Mouse (Mus musculus) midbrain, embryonic 15.5 days (tissue): ENCODE measurements around the gene Fgfr2. TPM values are rescaled to one million over a fixed set of nuclear protein-coding genes. Genes with fewer than 3 reads are reported as not detected.
"Not testable (repeated sequence)": the region's sequence is repeated elsewhere in the genome, so short reads cannot be mapped to it uniquely, and the experiment has no call there.

Experiments used
- ATAC-seq: fragments of 200-750 bp; cut with Nextera tagmentation; replicated peaks from 2 replicates; pipeline ENCODE4 v1.8.0; 2017; ENCODE audit warnings: moderate TSS enrichment
- H3K27ac ChIP-seq: fragments of 300-500 bp; sonication (generic); 2 replicates; pipeline ENCODE4 v1.5.1; 2015; ENCODE audit warnings: mild to moderate bottlenecking, inconsistent platforms
- H3K27me3 ChIP-seq: fragments of 300-500 bp; sonication (generic); replicated peaks from 2 replicates; pipeline ENCODE4 v1.6.1; 2015; ENCODE audit warnings: inconsistent platforms
- H3K36me3 ChIP-seq: fragments of 300-500 bp; sonication (generic); replicated peaks from 2 replicates; pipeline ENCODE4 v1.6.1; 2015; ENCODE audit warnings: inconsistent platforms
- H3K4me1 ChIP-seq: fragments of 300-500 bp; sonication (generic); 2 replicates; pipeline ENCODE4 v1.6.1; 2015; ENCODE audit warnings: inconsistent platforms
- H3K4me2 ChIP-seq: fragments of 300-500 bp; sonication (generic); 2 replicates; pipeline ENCODE4 v1.6.1; 2015; ENCODE audit warnings: inconsistent platforms, mild to moderate bottlenecking, moderate library complexity
- H3K4me3 ChIP-seq: fragments of 300-500 bp; sonication (generic); 2 replicates; pipeline ENCODE4 v1.5.1; 2015; ENCODE audit warnings: mild to moderate bottlenecking, inconsistent platforms
- H3K9ac ChIP-seq: fragments of 300-500 bp; sonication (generic); 2 replicates; pipeline ENCODE4 v1.6.1; 2015; ENCODE audit warnings: mild to moderate bottlenecking, inconsistent platforms
- H3K9me3 ChIP-seq: fragments of 300-500 bp; sonication (generic); 2 replicates; pipeline ENCODE4 v1.6.1; 2016; ENCODE audit warnings: inconsistent platforms
- WGBS: fragments of 180-500 bp; shearing (Covaris S2); methylation state at CpG from one replicate; pipeline ENCODE4 v1.1.7; 2015; ENCODE audit warnings: mixed read lengths; 5-methylcytosine and 5-hydroxymethylcytosine counted together
- polyA plus RNA-seq: library from polyadenylated mRNA; unstranded; fragments of >200 nt; fragmentation: Nextera tagmentation; extraction: Ambion mirVana; gene quantifications from 2 replicates; pipeline ENCODE4 v1.2.1, GENCODE M21; 2015

Fgfr2 gene
- polyA plus RNA-seq, 1 experiment from 2014 or later = 23.3 TPM

DNA sequence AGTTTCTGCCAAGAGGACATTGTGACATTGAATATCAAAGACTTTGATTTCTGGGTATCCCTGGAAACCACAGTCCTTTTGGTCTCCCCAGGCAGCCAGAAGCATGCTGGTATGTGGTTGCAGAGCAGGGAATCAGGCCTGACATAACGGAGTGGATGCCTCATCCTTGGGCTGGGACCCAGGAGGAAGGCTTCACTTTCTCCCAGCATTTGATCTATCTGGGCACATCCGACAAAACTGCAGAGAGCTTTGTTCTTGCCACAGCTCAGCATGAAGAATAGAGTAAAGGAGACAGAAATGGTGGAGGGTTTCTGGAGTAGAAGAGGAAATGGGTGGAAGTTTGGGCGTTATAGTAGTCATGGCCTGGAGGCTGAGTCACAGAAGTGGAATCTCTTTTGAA, 1990.0 kb downstream of the Fgfr2 start:
- Histone ChIP-seq H3K9me3 (no peaks in the 10 kb centered on the region), H3K27me3 (no peaks in the 10 kb centered on the region), H3K4me3 (no peak overlapping the region), H3K36me3 (no peaks in the 10 kb centered on the region), H3K9ac (no peak overlapping the region), H3K4me1 (no peaks in the 10 kb centered on the region), H3K4me2 (no peak overlapping the region), H3K27ac (no peak overlapping the region)
- ATAC-seq = no peak
- WGBS = 71% methylated on average over 3 of the region's 3 CpGs

DNA sequence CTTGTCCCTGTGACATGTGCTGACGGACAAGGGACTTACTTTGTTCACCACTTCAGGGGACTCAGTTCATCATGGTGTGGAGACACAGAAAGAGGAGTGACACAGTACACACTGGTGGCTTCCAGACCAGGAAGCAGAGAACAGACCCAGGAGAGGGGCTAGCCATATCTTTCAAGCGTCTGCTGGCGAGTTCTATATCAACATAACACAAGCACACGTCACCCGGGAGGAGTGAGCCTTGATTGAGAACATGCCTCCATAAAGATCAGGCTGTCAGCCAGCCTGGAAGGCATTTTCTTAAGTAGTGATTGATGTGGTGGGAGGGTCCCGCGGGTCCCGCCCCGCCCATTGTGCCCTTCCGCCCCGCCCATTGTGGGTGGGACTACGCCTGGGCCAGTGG, 1993.1 kb downstream of the Fgfr2 start:
- H3K36me3 ChIP-seq = no peaks in the 10 kb centered on the region
- WGBS = 83% methylated on average over 12 of the region's 12 CpGs
- no peak overlapping the region for H3K4me2 ChIP-seq
- H3K9ac ChIP-seq = no peak overlapping the region
- H3K4me3 ChIP-seq = no peak overlapping the region
- no peaks in the 10 kb centered on the region for H3K27me3 ChIP-seq
- no peak for ATAC-seq
- no peaks in the 10 kb centered on the region for H3K4me1 ChIP-seq
- no peaks in the 10 kb centered on the region for H3K9me3 ChIP-seq
- no peak overlapping the region for H3K27ac ChIP-seq

DNA sequence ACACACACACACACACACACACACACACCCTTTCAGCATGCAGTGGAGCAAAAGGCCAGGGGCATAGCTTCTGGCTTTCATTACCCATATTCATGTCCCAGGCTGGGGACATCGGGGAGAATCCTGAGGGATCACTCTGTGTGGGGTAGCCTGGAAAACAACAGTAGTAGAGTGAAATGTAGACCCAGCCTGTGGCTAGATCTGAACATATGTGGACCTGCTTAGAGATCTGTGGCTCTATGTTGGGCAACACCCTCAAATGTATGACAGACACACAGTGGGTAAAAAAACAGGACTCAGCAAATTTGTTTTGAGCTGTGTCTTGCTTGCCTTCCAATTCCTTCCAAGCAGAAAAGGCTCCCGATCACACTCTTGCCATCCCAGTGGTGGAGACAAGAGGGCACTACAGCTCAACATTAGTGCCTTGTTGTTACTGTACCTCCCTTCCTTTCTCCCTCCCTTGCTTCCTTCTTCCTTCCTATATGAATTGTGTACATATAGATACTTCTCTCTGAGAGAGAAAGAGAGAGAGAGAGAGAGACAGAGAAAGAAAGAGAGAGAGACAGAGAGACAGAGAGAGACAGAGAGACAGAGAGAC, 2000.8 kb downstream of the Fgfr2 start:
- Histone ChIP-seq H3K27me3 (no peaks in the 10 kb centered on the region), H3K4me2 (no peak overlapping the region), H3K9ac (no peak overlapping the region), H3K36me3 (no peaks in the 10 kb centered on the region), H3K4me1 (no peaks in the 10 kb centered on the region), H3K9me3 (no peaks in the 10 kb centered on the region), H3K27ac (no peak overlapping the region), H3K4me3 (no peak overlapping the region)
- WGBS = 88% methylated on average over 2 of the region's 2 CpGs
- no peak for ATAC-seq

DNA sequence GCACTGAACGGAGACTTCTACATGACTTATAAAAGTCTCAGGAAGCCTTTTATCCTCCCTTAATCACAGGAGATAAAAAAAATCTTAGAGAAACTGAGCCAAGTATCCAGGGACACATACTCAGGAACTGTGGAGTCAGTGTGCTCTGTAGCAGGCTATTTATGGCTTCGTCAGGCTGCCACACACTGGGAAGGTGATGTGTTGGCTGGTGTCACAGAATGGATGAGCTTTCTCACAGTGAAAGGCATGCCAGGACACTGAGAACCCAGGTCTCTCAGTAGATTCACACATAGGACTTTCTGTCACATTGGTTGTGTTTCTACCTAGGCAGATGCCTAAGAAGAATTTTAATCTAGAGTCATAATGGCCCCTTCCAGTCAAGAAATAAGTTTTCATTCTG, 2008.7 kb downstream of the Fgfr2 start:
- Histone ChIP-seq H3K36me3 (no peaks in the 10 kb centered on the region), H3K4me1 (no peaks in the 10 kb centered on the region), H3K27me3 (no peaks in the 10 kb centered on the region), H3K4me2 (no peak overlapping the region), H3K27ac (no peak overlapping the region), H3K9ac (no peak overlapping the region), H3K4me3 (no peak overlapping the region), H3K9me3 (no peaks in the 10 kb centered on the region)
- ATAC-seq = no peak
- WGBS = 81% methylated on average over 2 of the region's 2 CpGs

DNA sequence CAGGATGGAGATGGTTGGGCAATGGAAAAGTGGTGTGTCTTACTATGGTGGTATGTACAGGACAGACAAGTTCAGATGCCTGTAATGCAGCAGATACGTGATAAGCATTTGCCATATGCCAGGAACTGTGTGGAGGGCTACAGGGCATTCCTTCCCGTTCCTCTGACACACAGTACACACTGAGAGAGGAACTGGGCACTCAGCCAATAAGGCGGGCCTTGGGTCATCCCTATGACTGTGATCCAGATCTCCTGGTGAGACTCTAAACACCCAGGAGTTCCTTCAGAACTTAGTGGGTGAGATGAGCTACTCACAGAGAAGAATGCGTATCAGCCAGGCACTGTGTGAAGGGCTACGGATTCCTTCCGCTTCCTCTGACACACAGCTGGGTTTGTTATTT, 2009.5 kb downstream of the Fgfr2 start:
- Histone ChIP-seq H3K4me2 (no peak overlapping the region), H3K9ac (no peak overlapping the region), H3K27me3 (no peaks in the 10 kb centered on the region), H3K4me3 (no peak overlapping the region), H3K9me3 (no peaks in the 10 kb centered on the region), H3K4me1 (no peaks in the 10 kb centered on the region), H3K27ac (no peak overlapping the region), H3K36me3 (no peaks in the 10 kb centered on the region)
- 74% methylated on average over 6 of the region's 6 CpGs for WGBS
- no peak for ATAC-seq

DNA sequence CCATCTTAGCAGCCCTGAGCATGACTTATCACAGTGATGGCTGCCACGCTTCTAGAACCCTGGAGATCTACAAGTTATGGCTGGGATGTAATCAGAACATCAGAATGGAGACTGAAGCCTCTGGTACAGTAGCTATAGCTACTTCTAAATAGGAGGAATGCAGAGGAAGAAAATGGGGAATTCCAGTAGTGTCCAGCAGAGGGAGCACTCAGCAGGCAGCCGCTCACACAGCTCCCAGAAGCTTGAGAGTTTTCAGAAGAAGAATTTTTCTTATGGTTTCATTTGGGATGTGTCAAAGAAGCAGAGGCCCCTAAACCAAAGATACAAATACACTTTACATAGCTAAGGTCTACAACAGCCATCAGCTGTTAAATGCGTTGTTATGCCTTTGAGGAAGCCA, 2010.7 kb downstream of the Fgfr2 start:
- H3K9me3 ChIP-seq = no peaks in the 10 kb centered on the region
- no peak overlapping the region for H3K9ac ChIP-seq
- H3K27me3 ChIP-seq = no peaks in the 10 kb centered on the region
- H3K27ac ChIP-seq = no peak overlapping the region
- no peak for ATAC-seq
- no peak overlapping the region for H3K4me2 ChIP-seq
- H3K4me3 ChIP-seq = no peak overlapping the region
- WGBS = 35% methylated on average over 3 of the region's 3 CpGs
- H3K36me3 ChIP-seq = no peaks in the 10 kb centered on the region
- H3K4me1 ChIP-seq = no peaks in the 10 kb centered on the region

DNA sequence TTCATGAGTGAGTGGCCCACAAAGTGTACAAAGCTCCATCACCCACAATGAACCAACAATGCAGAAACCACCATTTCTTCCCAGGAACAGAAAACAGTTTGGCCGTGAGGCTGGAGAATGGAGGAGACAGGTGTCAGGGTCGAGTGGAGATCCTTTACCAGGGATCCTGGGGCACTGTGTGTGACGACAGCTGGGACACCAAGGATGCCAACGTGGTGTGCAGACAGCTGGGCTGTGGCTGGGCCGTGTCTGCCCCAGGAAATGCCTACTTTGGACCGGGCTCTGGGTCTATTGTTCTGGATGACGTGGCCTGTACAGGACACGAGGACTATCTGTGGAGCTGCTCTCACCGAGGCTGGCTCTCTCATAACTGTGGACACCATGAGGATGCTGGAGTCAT, 2040.7 kb downstream of the Fgfr2 start:
- H3K9ac ChIP-seq, ATAC-seq, H3K4me2 ChIP-seq, H3K9me3 ChIP-seq, H3K4me3 ChIP-seq, H3K4me1 ChIP-seq, H3K27ac ChIP-seq, H3K27me3 ChIP-seq, H3K36me3 ChIP-seq: not testable (repeated sequence)
- WGBS = 84% methylated on average over 9 of the region's 9 CpGs

DNA sequence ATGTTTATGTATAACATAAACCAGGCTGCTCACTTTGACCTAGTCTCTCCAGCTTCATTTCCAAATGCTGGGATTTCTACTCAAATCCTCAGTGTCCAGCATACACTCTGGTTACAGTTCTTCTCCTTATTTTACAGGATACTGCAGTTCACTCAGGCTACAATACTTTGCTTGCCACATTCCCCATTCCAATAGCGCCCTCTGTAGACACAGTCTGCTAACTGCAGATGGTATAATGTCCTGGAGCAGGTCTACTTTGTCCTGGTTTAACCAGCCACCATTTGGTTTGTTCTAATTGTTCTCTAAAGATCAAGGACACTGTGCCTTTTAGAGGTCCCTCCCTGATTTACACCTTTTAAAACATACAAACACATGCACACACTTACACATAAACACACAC, 2047.2 kb downstream of the Fgfr2 start:
- no peaks in the 10 kb centered on the region for H3K36me3 ChIP-seq
- WGBS = 0% methylated on average over 1 of the region's 1 CpGs
- no peak overlapping the region for H3K4me3 ChIP-seq
- no peak for ATAC-seq
- no peaks in the 10 kb centered on the region for H3K27me3 ChIP-seq
- no peak overlapping the region for H3K9ac ChIP-seq
- no peaks in the 10 kb centered on the region for H3K9me3 ChIP-seq
- H3K4me1 ChIP-seq = no peaks in the 10 kb centered on the region
- no peak overlapping the region for H3K4me2 ChIP-seq
- no peak overlapping the region for H3K27ac ChIP-seq

DNA sequence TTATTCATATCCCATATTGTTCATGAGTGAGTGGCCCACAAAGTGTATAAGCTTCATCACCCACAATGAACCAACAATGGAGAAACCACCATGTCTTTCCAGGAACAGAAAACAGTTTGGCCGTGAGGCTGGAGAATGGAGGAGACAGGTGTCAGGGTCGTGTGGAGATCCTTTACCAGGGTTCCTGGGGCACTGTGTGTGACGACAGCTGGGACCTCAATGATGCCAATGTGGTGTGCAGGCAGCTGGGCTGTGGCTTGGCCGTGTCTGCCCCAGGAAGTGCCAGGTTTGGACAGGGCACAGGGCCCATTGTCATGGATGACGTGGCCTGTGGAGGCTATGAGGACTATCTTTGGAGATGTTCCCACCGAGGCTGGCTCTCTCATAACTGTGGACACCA, 2049.1 kb downstream of the Fgfr2 start:
- not testable (repeated sequence) for H3K27me3 ChIP-seq
- 85% methylated on average over 6 of the region's 6 CpGs for WGBS

DNA sequence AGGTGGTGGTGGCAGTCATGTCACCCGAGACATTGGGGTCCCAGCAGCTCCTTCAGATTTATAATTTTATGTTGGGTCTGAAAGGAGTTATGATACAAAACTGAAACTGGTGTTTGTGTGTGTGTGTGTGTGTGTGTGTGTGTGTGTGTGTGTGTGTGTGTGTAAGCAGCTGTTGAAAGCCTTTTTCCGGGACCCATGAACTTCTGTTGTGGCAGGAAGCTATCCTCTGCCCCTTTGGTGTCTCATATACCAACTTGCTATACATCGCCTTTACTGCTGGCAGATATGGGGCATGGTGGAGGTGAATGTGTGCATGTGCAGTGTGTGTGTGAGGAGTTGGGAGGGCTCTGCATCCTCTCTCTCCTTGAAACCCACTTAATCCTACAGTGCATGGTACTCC, 2049.7 kb downstream of the Fgfr2 start:
- WGBS = 89% methylated on average over 3 of the region's 3 CpGs
- not testable (repeated sequence) for H3K4me3 ChIP-seq, H3K4me1 ChIP-seq, H3K9me3 ChIP-seq, H3K9ac ChIP-seq, H3K4me2 ChIP-seq, H3K27me3 ChIP-seq, H3K27ac ChIP-seq, ATAC-seq, H3K36me3 ChIP-seq

More for the DNA sequence above, 2049.1 kb downstream of the Fgfr2 start:
- not testable (repeated sequence) for H3K4me3 ChIP-seq, H3K27ac ChIP-seq, H3K9ac ChIP-seq, H3K9me3 ChIP-seq, ATAC-seq, H3K36me3 ChIP-seq, H3K4me1 ChIP-seq, H3K4me2 ChIP-seq

DNA sequence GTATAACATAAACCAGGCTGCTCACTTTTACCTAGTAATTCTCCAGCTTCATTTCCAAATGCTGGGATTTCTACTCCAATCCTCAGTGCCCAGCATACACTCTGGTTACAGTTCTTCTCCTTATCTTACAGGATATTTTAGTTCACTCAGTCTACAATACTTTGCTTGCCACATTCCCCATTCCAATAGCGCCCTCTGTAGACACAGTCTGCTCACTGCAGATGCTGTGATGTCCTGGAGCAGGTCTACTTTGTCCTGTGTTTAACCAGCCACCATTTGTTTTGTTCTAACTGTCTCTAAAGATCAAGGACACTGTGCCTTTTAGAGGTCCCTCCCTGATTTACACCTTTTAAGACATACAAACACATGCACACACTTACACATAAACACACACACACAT, 2055.0 kb downstream of the Fgfr2 start:
- H3K4me1 ChIP-seq, H3K9ac ChIP-seq, H3K4me2 ChIP-seq, H3K4me3 ChIP-seq, ATAC-seq, H3K9me3 ChIP-seq, H3K27ac ChIP-seq, H3K27me3 ChIP-seq, H3K36me3 ChIP-seq: not testable (repeated sequence)
- WGBS = 7% methylated on average over 1 of the region's 1 CpGs

DNA sequence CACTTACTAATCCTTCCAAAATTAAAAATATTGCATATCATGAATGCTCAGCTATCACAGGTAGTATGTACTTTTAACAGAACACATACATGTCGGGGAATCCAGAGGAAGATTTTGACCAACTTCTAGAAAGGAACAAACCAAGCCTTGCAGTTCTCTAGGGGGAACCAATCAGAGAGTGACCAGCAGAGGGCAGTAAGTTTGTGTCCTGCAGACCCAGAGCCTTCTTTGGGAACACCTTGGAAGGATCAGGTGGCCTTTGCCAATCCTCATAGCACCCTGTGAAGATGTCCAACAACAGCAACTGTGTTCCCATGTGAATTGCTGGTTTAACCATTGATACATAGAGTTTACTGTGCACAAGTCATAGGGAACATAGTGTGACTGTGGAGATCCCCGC, 2060.6 kb downstream of the Fgfr2 start:
- 92% methylated on average over 2 of the region's 2 CpGs for WGBS
- Histone ChIP-seq H3K9me3 (no peaks in the 10 kb centered on the region), H3K9ac (no peak overlapping the region), H3K27ac (no peak overlapping the region), H3K4me2 (no peak overlapping the region), H3K4me3 (no peak overlapping the region), H3K27me3 (no peaks in the 10 kb centered on the region), H3K36me3 (no peaks in the 10 kb centered on the region), H3K4me1 (no peaks in the 10 kb centered on the region)
- ATAC-seq = no peak

DNA sequence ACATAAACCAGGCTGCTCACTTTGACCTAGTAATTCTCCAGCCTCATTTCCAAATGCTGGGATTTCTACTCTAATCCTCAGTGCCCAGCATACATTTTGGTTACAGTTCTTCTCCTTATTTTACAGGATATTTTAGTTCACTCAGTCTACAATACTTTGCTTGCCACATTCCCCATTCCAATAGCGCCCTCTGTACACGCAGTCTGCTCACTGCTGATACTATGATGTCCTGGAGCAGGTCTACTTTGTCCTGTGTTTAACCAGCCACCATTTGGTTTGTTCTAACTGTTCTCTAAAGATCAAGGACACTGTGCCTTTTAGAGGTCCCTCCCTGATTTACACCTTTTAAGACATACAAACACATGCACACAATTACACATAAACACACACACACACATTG, 2063.3 kb downstream of the Fgfr2 start:
- not testable (repeated sequence) for ATAC-seq

More for the DNA sequence above, 2063.3 kb downstream of the Fgfr2 start:
- H3K36me3 ChIP-seq, H3K4me1 ChIP-seq, H3K27ac ChIP-seq, H3K27me3 ChIP-seq, H3K9me3 ChIP-seq, H3K4me3 ChIP-seq, H3K9ac ChIP-seq, H3K4me2 ChIP-seq: not testable (repeated sequence)
- WGBS = 79% methylated on average over 2 of the region's 2 CpGs
